ENCODE assay signal across 18 mouse cellular contexts in the genomic region with DNA sequence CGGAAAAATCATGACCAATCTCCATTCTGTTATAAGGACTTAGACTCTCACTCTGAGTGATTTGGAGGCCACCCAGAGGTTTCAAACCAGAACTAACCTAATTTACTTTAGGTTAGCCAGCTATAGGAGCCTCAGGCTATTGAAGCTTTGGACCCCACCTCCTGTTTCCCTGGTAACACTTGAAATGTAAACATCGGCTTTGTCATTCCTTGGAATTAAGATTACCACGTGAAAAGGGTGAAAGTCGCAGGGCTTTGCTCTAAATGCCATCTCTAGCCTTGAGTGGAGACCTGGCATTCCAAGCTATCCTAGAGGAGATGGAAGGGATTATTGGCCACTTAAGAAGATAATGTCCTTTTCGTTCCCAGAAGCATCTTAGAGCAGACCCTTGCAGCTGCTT.
DNase-seq lines count a peak whose midpoint lies in the region; ATAC-seq lines count a peak whose summit lies in the region.
"Had no signal": no experiment of that assay in that cellular context is flagged by ENCODE, and none has a peak within 500 bp of the region (broad histone marks: within the 10 kb centered on the region; RNA-seq: fewer than 3 reads in every experiment).

No protein-coding gene starts in this region.

- H3K27me3 ChIP-seq in forebrain, embryonic 11.5 days (ENCODE audit: control insufficient read depth, insufficient read depth, low read length), result no peaks in the 10 kb centered on the region
- no peaks in the 10 kb centered on the region for H3K27me3 ChIP-seq in forebrain, embryonic 15.5 days
- H3K27me3 ChIP-seq in neural tube, embryonic 11.5 days (ENCODE audit: control insufficient read depth, insufficient read depth, low read length), result no peaks in the 10 kb centered on the region
- H3K27me3 ChIP-seq in neural tube, embryonic 15.5 days (replicated peaks), result no peaks in the 10 kb centered on the region
- no peaks in the 10 kb centered on the region for H3K27me3 ChIP-seq in embryonic facial prominence, embryonic 10.5 days (replicated peaks; ENCODE audit: low read depth, poor library complexity, severe bottlenecking)
- no peaks in the 10 kb centered on the region for H3K27me3 ChIP-seq in midbrain, embryonic 15.5 days (replicated peaks)
- H3K27me3 ChIP-seq: CH12.LX; limb, embryonic 13.5 days; liver, embryonic 15.5 days had no signal

- WGBS in forebrain, embryonic 11.5 days, result 1% methylated on average over 5 of the region's 5 CpGs
- 2% methylated on average over 5 of the region's 5 CpGs for WGBS in forebrain, embryonic 15.5 days
- 11% methylated on average over 5 of the region's 5 CpGs for WGBS in neural tube, embryonic 11.5 days
- 5% methylated on average over 5 of the region's 5 CpGs for WGBS in neural tube, embryonic 15.5 days
- WGBS in embryonic facial prominence, embryonic 10.5 days, result 4% methylated on average over 5 of the region's 5 CpGs
- WGBS in midbrain, embryonic 15.5 days, result 6% methylated on average over 5 of the region's 5 CpGs

- H3K4me3 ChIP-seq in forebrain, embryonic 11.5 days (ENCODE audit: low read depth, low read length), result no peak overlapping the region
- H3K4me3 ChIP-seq in forebrain, embryonic 15.5 days, result no peak overlapping the region
- no peak overlapping the region for H3K4me3 ChIP-seq in neural tube, embryonic 11.5 days (ENCODE audit: low read depth, low read length)
- no peak overlapping the region for H3K4me3 ChIP-seq in neural tube, embryonic 15.5 days (replicated peaks)
- no peak overlapping the region for H3K4me3 ChIP-seq in embryonic facial prominence, embryonic 10.5 days
- no peak overlapping the region for H3K4me3 ChIP-seq in midbrain, embryonic 15.5 days
- H3K4me3 ChIP-seq: limb, embryonic 13.5 days; liver, embryonic 15.5 days had no signal

- no peaks in the 10 kb centered on the region for H3K36me3 ChIP-seq in forebrain, embryonic 11.5 days (ENCODE audit: control insufficient read depth, insufficient read depth, low read length)
- H3K36me3 ChIP-seq in forebrain, embryonic 15.5 days, result no peaks in the 10 kb centered on the region
- H3K36me3 ChIP-seq in neural tube, embryonic 11.5 days (ENCODE audit: control insufficient read depth, insufficient read depth, low read length), result no peaks in the 10 kb centered on the region
- H3K36me3 ChIP-seq in neural tube, embryonic 15.5 days, result no peaks in the 10 kb centered on the region
- no peaks in the 10 kb centered on the region for H3K36me3 ChIP-seq in embryonic facial prominence, embryonic 10.5 days (replicated peaks)
- no peaks in the 10 kb centered on the region for H3K36me3 ChIP-seq in midbrain, embryonic 15.5 days (replicated peaks)
- H3K36me3 ChIP-seq: limb, embryonic 13.5 days; liver, embryonic 15.5 days had no signal

- no peak overlapping the region for H3K4me2 ChIP-seq in forebrain, embryonic 11.5 days (ENCODE audit: low read depth, low read length, severe bottlenecking)
- no peak overlapping the region for H3K4me2 ChIP-seq in forebrain, embryonic 15.5 days (replicated peaks)
- no peak overlapping the region for H3K4me2 ChIP-seq in neural tube, embryonic 11.5 days (ENCODE audit: low read depth)
- H3K4me2 ChIP-seq in neural tube, embryonic 15.5 days, result no peak overlapping the region
- no peak overlapping the region for H3K4me2 ChIP-seq in midbrain, embryonic 15.5 days
- H3K4me2 ChIP-seq: limb, embryonic 13.5 days; liver, embryonic 15.5 days had no signal

- H3K9ac ChIP-seq in forebrain, embryonic 11.5 days (ENCODE audit: low read length), result no peak overlapping the region
- no peak overlapping the region for H3K9ac ChIP-seq in forebrain, embryonic 15.5 days (replicated peaks)
- H3K9ac ChIP-seq in neural tube, embryonic 11.5 days (ENCODE audit: low read length), result no peak overlapping the region
- H3K9ac ChIP-seq in neural tube, embryonic 15.5 days (replicated peaks), result no peak overlapping the region
- no peak overlapping the region for H3K9ac ChIP-seq in midbrain, embryonic 15.5 days
- H3K9ac ChIP-seq: limb, embryonic 13.5 days; liver, embryonic 15.5 days had no signal

- no peaks in the 10 kb centered on the region for H3K9me3 ChIP-seq in forebrain, embryonic 11.5 days (ENCODE audit: control insufficient read depth, low read length)
- no peaks in the 10 kb centered on the region for H3K9me3 ChIP-seq in forebrain, embryonic 15.5 days
- H3K9me3 ChIP-seq in neural tube, embryonic 11.5 days (ENCODE audit: control insufficient read depth, low read length), result no peaks in the 10 kb centered on the region
- no peaks in the 10 kb centered on the region for H3K9me3 ChIP-seq in neural tube, embryonic 15.5 days (replicated peaks)
- no peaks in the 10 kb centered on the region for H3K9me3 ChIP-seq in embryonic facial prominence, embryonic 10.5 days
- H3K9me3 ChIP-seq in midbrain, embryonic 15.5 days, result no peaks in the 10 kb centered on the region
- H3K9me3 ChIP-seq: limb, embryonic 13.5 days; liver, embryonic 15.5 days had no signal

- 0 out of 2 replicates have a peak, but pooled peaks cover 2% of the 10 kb centered on the region for H3K4me1 ChIP-seq in forebrain, embryonic 11.5 days (replicated peaks; ENCODE audit: control insufficient read depth, insufficient read depth, low read length)
- H3K4me1 ChIP-seq in forebrain, embryonic 15.5 days, result no peaks in the 10 kb centered on the region
- H3K4me1 ChIP-seq in neural tube, embryonic 11.5 days (ENCODE audit: control insufficient read depth, insufficient read depth, low read length), result no peaks in the 10 kb centered on the region
- H3K4me1 ChIP-seq in neural tube, embryonic 15.5 days, result 0 out of 2 replicates have a peak, but pooled peaks cover under 1% of the 10 kb centered on the region
- 0 out of 2 replicates have a peak, but pooled peaks cover 6% of the 10 kb centered on the region for H3K4me1 ChIP-seq in embryonic facial prominence, embryonic 10.5 days
- no peaks in the 10 kb centered on the region for H3K4me1 ChIP-seq in midbrain, embryonic 15.5 days
- H3K4me1 ChIP-seq: limb, embryonic 13.5 days; liver, embryonic 15.5 days had no signal

- DNase-seq in forebrain, embryonic 11.5 days (ENCODE audit: low spot score), result peak; percentile 51
- DNase-seq in neural tube, embryonic 11.5 days (ENCODE audit: low spot score), result peak; percentile 11
- DNase-seq in embryonic facial prominence, embryonic 10.5 days (ENCODE audit: low spot score), result peak; percentile 23
- no peak for DNase-seq in left cerebral cortex, adult 9 months (ENCODE audit: low spot score in 2 of 2)
- DNase-seq in layer of hippocampus, adult 11-12 months (ENCODE audit: low spot score), result no peak
- DNase-seq: cerebellum, adult 9-11 months; gastrocnemius, postnatal 25 days; heart, postnatal 10 days; kidney, adult 8-10 months; kidney, postnatal 36 days; lung, postnatal 14 days; right cerebral cortex, postnatal 14 days had no signal

- peak; percentile 86 for ATAC-seq in forebrain, embryonic 11.5 days (replicated peaks; ENCODE audit: low FRiP score)
- ATAC-seq in forebrain, embryonic 15.5 days (replicated peaks), result no peak
- peak; percentile 58; the same call in 1 of the 2 replicates for ATAC-seq in neural tube, embryonic 11.5 days (ENCODE audit: insufficient read depth, low FRiP score, low TSS enrichment)
- no peak for ATAC-seq in neural tube, embryonic 15.5 days (ENCODE audit: low FRiP score)
- 0 out of 2 replicates have a peak, but pooled peaks have one; percentile 30 for ATAC-seq in midbrain, embryonic 15.5 days (replicated peaks)

- H3K27ac ChIP-seq in forebrain, embryonic 11.5 days (ENCODE audit: low read depth, low read length), result no peak overlapping the region
- H3K27ac ChIP-seq in forebrain, embryonic 15.5 days (replicated peaks), result no peak overlapping the region
- no peak overlapping the region for H3K27ac ChIP-seq in neural tube, embryonic 11.5 days (ENCODE audit: low read depth, low read length)
- H3K27ac ChIP-seq in neural tube, embryonic 15.5 days (replicated peaks), result no peak overlapping the region
- H3K27ac ChIP-seq in embryonic facial prominence, embryonic 10.5 days (replicated peaks), result no peak overlapping the region
- H3K27ac ChIP-seq in midbrain, embryonic 15.5 days, result no peak overlapping the region
- H3K27ac ChIP-seq: limb, embryonic 13.5 days; liver, embryonic 15.5 days had no signal

Comparison
In these comparisons a context has a peak if more than half of its experiments do, and no peak if none do; other contexts are left out.
1. ATAC-seq: peak in forebrain, embryonic 11.5 days (single experiment), neural tube, embryonic 11.5 days (single experiment) and midbrain, embryonic 15.5 days (single experiment); none in forebrain, embryonic 15.5 days (single experiment) and neural tube, embryonic 15.5 days (single experiment).
2. DNase-seq: peak in forebrain, embryonic 11.5 days (single experiment), neural tube, embryonic 11.5 days (single experiment) and embryonic facial prominence, embryonic 10.5 days (single experiment); none in left cerebral cortex, adult 9 months (0 of 2) and layer of hippocampus, adult 11-12 months (single experiment).